Mouse (Mus musculus) stomach, postnatal 0 days (tissue): ENCODE measurements at regions not wholly inside any gene's neighbourhood (a gene's known extent, or its start where the extent isn't known, plus 50 kb on each side); places are given as distances from the start of the nearest gene placed in this dataset.

Experiments
- ATAC-seq: fragments of 200-750 bp; cut with Nextera tagmentation; 2 replicates; pipeline ENCODE4 v1.8.0; 2017; ENCODE audit not compliant: low FRiP score, low TSS enrichment
- DNase-seq: peaks from one replicate; pipeline ENCODE4 v3.0.0-alpha.2; 2016; ENCODE audit warnings: low spot score
- H3K27ac ChIP-seq: fragments of 300-500 bp; sonication (generic); replicated peaks from 2 replicates; pipeline ENCODE4 v1.5.1; 2014; ENCODE audit warnings: mild to moderate bottlenecking, control low read depth
- H3K27me3 ChIP-seq: fragments of 300-500 bp; sonication (generic); 2 replicates; pipeline ENCODE4 v1.6.1; 2014; ENCODE audit warnings: low read length; ENCODE audit not compliant: control insufficient read depth, insufficient read depth
- H3K36me3 ChIP-seq: fragments of 300-500 bp; sonication (generic); 2 replicates; pipeline ENCODE4 v1.6.1; 2014; ENCODE audit warnings: low read length, mixed read lengths; ENCODE audit not compliant: control insufficient read depth, insufficient read depth
- H3K4me1 ChIP-seq: fragments of 300-500 bp; sonication (generic); replicated peaks from 2 replicates; pipeline ENCODE4 v1.6.1; 2014; ENCODE audit warnings: antibody characterized with exemption; ENCODE audit not compliant: control insufficient read depth, insufficient read depth
- H3K4me2 ChIP-seq: fragments of 300-500 bp; sonication (generic); replicated peaks from 2 replicates; pipeline ENCODE4 v1.6.1; 2014; ENCODE audit warnings: low read depth, mild to moderate bottlenecking, control low read depth, moderate library complexity
- H3K4me3 ChIP-seq: fragments of 300-500 bp; sonication (generic); 2 replicates; pipeline ENCODE4 v1.5.1; 2014; ENCODE audit warnings: low read depth, low read length, control low read depth
- H3K9ac ChIP-seq: fragments of 300-500 bp; sonication (generic); 2 replicates; pipeline ENCODE4 v1.6.1; 2014; ENCODE audit warnings: mild to moderate bottlenecking, low read length, control low read depth, mixed read lengths
- H3K9me3 ChIP-seq: fragments of 300-500 bp; sonication (generic); 2 replicates; pipeline ENCODE4 v1.6.1; 2016; ENCODE audit warnings: low read length; ENCODE audit not compliant: control insufficient read depth
- CTCF ChIP-seq: IDR thresholded peaks from 2 replicates; pipeline ENCODE4 v1.5.1; 2016; ENCODE audit warnings: antibody characterized with exemption, low read depth, mild to moderate bottlenecking, moderate library complexity
- EP300 ChIP-seq: optimal IDR thresholded peaks from 2 replicates; pipeline ENCODE3; 2016; ENCODE audit warnings: antibody characterized with exemption
- WGBS: fragments of 180-500 bp; shearing (Covaris S2); extraction: QIAGEN DNeasy Blood & Tissue Kit; methylation state at CpG from one replicate; pipeline ENCODE4 v1.1.7; 2014; 5-methylcytosine and 5-hydroxymethylcytosine counted together

GRCm38 (mm10) chr3:83583071-83583672 is 182.9 kb upstream of the Sfrp2 start:
- H3K4me3 ChIP-seq: no peak overlapping the region
- H3K27ac ChIP-seq: no peak overlapping the region
- TF ChIP-seq CTCF (no peak), EP300 (no peak)
- DNase-seq: no peak
- no peaks in the 10 kb centered on the region for H3K4me1 ChIP-seq
- no peak overlapping the region for H3K4me2 ChIP-seq
- no peaks in the 10 kb centered on the region for H3K36me3 ChIP-seq
- no peaks in the 10 kb centered on the region for H3K9me3 ChIP-seq
- no peak overlapping the region for H3K9ac ChIP-seq
- 54% methylated on average over 8 of the region's 8 CpGs for WGBS
- no peaks in the 10 kb centered on the region for H3K27me3 ChIP-seq
- no peak for ATAC-seq

GRCm38 (mm10) chr3:83586086-83586485 is 180.0 kb upstream of the Sfrp2 start:
- no peak overlapping the region for H3K9ac ChIP-seq
- no peaks in the 10 kb centered on the region for H3K4me1 ChIP-seq
- no peaks in the 10 kb centered on the region for H3K36me3 ChIP-seq
- no peak for DNase-seq
- TF ChIP-seq EP300 (no peak), CTCF (no peak)
- H3K4me3 ChIP-seq: no peak overlapping the region
- no peaks in the 10 kb centered on the region for H3K27me3 ChIP-seq
- no peak for ATAC-seq
- no peak overlapping the region for H3K27ac ChIP-seq
- no peaks in the 10 kb centered on the region for H3K9me3 ChIP-seq
- WGBS: 47% methylated on average over 5 of the region's 5 CpGs
- H3K4me2 ChIP-seq: no peak overlapping the region

GRCm38 (mm10) chr3:83586551-83586950 is 179.6 kb upstream of the Sfrp2 start:
- TF ChIP-seq CTCF: no peak
- TF ChIP-seq EP300: no peak
- no peaks in the 10 kb centered on the region for H3K9me3 ChIP-seq
- DNase-seq: no peak
- H3K27me3 ChIP-seq: no peaks in the 10 kb centered on the region
- H3K9ac ChIP-seq: no peak overlapping the region
- 50% methylated on average over 4 of the region's 4 CpGs for WGBS
- no peaks in the 10 kb centered on the region for H3K4me1 ChIP-seq
- no peak overlapping the region for H3K4me3 ChIP-seq
- no peak for ATAC-seq
- H3K4me2 ChIP-seq: no peak overlapping the region
- no peaks in the 10 kb centered on the region for H3K36me3 ChIP-seq
- no peak overlapping the region for H3K27ac ChIP-seq

- Histone ChIP-seq H3K9ac (no peak overlapping the region), H3K36me3 (no peaks in the 10 kb centered on the region), H3K27me3 (no peaks in the 10 kb centered on the region), H3K4me3 (no peak overlapping the region), H3K9me3 (no peaks in the 10 kb centered on the region), H3K27ac (no peak overlapping the region), H3K4me1 (no peaks in the 10 kb centered on the region), H3K4me2 (no peak overlapping the region)
- DNase-seq (no peak), ATAC-seq (no peak)
- no peak for TF ChIP-seq EP300
- no peak for TF ChIP-seq CTCF
- 36% methylated on average over 8 of the region's 8 CpGs for WGBS
Observed at GRCm38 (mm10) chr3:83589127-83589526, 177.0 kb upstream of the Sfrp2 start.

GRCm38 (mm10) chr3:83591206-83591605 is 174.9 kb upstream of the Sfrp2 start:
- H3K4me2 ChIP-seq: no peak overlapping the region
- ATAC-seq (no peak), DNase-seq (no peak)
- TF ChIP-seq CTCF (no peak), EP300 (no peak)
- no peak overlapping the region for H3K4me3 ChIP-seq
- H3K27ac ChIP-seq: no peak overlapping the region
- no peaks in the 10 kb centered on the region for H3K36me3 ChIP-seq
- H3K9ac ChIP-seq: no peak overlapping the region
- 95% methylated on average over 7 of the region's 7 CpGs for WGBS
- H3K9me3 ChIP-seq: no peaks in the 10 kb centered on the region
- H3K4me1 ChIP-seq: no peaks in the 10 kb centered on the region
- no peaks in the 10 kb centered on the region for H3K27me3 ChIP-seq

GRCm38 (mm10) chr3:83593321-83593720 is 172.8 kb upstream of the Sfrp2 start:
- WGBS: 86% methylated on average over 5 of the region's 5 CpGs

More at GRCm38 (mm10) chr3:83593321-83593720, 172.8 kb upstream of the Sfrp2 start:
- no peak for TF ChIP-seq EP300
- TF ChIP-seq CTCF: no peak
- DNase-seq: no peak
- Histone ChIP-seq H3K9me3 (no peaks in the 10 kb centered on the region), H3K4me3 (no peak overlapping the region), H3K27ac (no peak overlapping the region), H3K9ac (no peak overlapping the region), H3K36me3 (no peaks in the 10 kb centered on the region), H3K27me3 (no peaks in the 10 kb centered on the region), H3K4me2 (no peak overlapping the region), H3K4me1 (no peaks in the 10 kb centered on the region)
- no peak for ATAC-seq
